Mouse (Mus musculus): ENCODE measurements at regions not wholly inside any gene's neighbourhood (a gene's known extent, or its start where the extent isn't known, plus 50 kb on each side); places are given as distances from the start of the nearest gene placed in this dataset.

GRCm38 (mm10) chr16:70929651-70930050, 615.9 kb downstream of the Gbe1 start:
- DNase-seq (ENCODE audit: low spot score in 2 of 2): no peak

- no peak for DNase-seq (ENCODE audit: low spot score in 2 of 2)
These were observed 622.2 kb downstream of the Gbe1 start for GRCm38 (mm10) chr16:70935959-70936358.

GRCm38 (mm10) chr16:70952937-70953336, 639.2 kb downstream of the Gbe1 start:
- no peak for DNase-seq (ENCODE audit: low spot score in 2 of 2)
